Mouse (Mus musculus) NIH3T3 (cell line): Measurements from ENCODE around the gene Wfdc11.
"Not testable (repeated sequence)": the region's sequence is repeated elsewhere in the genome, so short reads cannot be mapped to it uniquely, and the experiment has no call there.

Source experiments
- DNase-seq: peaks from one replicate; pipeline ENCODE4 v3.0.0-alpha.2; 2012; ENCODE audit warnings: low read depth

Wfdc11 gene

DNA sequence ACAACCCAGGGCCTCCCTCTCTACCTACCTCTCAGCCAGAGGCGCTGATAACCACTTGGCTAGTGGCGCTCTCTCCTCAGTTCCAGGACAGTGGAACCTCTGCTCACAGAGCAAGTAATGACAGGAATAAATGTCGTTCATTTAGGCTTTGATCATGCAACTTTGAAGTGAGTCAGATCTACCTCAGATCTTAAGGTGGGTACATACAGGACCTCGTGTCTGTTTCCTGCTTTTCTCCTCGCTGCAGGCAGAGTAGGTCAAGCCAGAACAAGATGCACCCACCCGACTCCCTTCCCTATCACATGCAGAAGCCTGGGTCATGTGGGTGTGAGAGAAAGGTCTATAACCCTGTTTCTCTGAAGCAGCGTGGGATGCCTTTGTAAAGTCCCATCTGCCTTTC, at the start of gene Wfdc11:
Gene Wfdc11 (minus strand): TSS at position 101 of the 400 bp plus-strand sequence.
- DNase-seq = no peak

DNA sequence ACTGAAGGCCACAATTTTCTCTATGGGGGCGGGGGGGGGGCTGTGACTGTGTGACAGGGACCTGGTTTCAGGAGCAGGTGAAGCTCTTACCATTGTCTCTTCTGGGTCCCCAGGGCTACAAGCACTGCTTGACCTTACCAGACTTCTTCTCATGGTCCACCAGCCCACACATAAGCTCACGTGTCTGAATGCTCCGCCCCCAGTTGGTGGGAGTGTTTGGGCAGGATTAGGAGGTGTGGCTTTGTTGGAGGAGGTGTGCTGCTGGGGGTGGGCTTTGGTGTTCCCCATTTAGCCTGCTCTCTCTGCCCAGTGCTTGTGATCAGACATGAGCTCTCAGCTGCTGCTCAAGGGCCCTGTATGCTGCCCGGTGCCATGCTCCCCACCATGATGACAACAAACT, 49.4 kb upstream of the Wfdc11 start:
- no peak for DNase-seq

DNA sequence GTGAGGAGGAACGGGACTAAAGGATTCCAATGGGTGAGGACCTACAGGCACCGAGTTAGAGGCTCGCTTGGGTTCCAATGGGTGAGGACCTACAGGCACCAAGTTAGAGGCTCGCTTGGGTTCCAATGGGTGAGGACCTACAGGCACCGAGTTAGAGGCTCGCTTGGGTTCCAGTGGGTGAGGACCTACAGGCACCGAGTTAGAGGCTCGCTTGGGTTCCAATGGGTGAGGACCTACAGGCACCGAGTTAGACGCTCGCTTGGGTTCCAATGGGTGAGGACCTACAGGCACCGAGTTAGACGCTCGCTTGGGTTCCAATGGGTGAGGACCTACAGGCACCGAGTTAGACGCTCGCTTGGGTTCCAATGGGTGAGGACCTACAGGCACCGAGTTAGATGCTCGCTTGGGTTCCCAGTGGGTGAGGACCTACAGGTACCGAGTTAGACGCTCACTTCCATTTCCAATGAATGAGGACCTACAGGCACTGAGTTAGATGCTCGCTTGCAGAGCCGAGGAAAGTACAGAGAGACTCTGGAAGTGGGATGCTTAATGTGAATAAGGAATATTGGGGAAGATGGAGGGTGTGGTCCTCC, 42.4 kb upstream of the Wfdc11 start:
- DNase-seq = not testable (repeated sequence)

- no peak for DNase-seq
Observed at GRCm38 (mm10) chr2:164715005-164715404, 41.1 kb upstream of the Wfdc11 start, which contains the start of gene Spint5. TSS of gene Spint5 (plus strand) at chr2:164715305.

DNA sequence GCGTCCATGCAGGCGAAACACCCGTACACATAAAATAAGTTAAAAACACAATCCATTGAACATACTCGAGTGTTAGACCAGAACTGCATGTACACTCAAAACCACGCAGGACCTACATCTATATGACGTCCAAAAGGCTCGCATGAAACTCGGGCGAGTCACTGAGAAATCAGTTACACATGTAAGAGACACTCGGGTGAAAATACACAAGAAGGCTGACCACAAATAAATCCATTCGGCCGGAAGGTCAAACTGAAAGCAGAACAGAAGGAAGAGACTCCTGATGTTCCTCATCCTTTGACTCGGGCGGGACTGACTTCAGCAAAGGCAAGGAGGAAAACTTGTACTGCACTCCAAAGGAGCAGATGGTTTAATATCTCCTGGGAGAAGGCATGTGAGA, 32.1 kb upstream of the Wfdc11 start:
- DNase-seq = peak; percentile 57

- DNase-seq = no peak
Observed at GRCm38 (mm10) chr2:164705328-164705727, 31.4 kb upstream of the Wfdc11 start.

DNA sequence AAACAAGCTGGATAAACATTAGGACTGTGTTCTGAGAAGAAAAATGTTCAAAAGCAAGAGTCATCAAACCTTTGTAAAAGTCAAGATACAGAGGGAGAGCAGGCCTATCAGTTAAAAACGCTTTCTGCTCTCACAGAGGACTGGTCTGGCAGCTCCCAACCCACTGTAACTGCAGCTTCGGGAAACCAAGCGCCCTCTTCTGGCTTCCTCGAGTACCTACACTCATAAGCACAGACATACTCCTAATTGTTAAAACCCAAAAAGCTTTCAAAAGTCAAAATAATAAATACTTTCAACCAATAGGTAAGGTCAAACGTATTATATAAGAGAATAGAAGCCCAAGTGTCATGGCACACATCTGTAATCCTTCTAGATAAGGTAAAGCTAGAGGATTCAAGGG, 30.3 kb upstream of the Wfdc11 start:
- no peak for DNase-seq

DNA sequence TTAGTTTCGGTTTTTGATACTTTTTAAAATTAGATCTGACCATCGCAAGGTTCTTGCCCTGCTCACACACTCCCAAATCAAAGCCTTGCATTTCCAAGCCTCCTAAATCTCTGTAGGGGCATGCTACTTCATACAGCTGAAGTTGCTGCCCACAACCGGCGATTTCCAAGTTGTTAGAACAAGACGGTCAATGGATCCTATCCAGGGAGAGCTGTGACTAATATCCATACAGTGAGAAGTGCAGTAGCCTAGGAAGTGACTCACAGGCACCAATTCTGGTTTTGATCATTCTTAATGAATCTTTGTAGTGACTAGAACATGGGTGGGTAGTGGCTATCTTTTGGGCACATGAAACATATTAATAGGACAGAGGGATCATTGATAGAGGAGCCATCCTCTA, 27.9 kb upstream of the Wfdc11 start:
- DNase-seq = peak; percentile 85

- DNase-seq = no peak
Observed at GRCm38 (mm10) chr2:164700959-164701358, 27.1 kb upstream of the Wfdc11 start.

DNA sequence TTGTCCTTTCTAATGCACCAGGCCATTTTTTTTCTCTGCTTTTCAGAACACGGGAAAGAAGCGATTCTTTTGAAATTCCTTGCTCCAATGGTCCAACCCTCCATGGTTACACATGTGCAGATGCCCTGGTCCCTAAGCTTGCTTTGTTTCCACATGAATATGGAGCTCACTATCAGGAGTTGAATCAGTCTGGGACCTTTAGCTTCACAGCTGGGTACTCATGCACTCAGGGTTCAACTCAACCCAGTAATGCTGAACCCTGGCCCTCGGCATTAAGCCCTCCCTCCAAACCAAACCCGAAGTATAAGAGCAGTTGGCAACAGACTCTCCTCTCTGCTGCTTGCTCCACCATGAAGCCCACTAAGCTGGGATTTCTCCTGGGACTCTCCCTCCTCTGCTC, 24.3 kb upstream of the Wfdc11 start, which contains the start of gene Spint4:
Gene Spint4 (plus strand): TSS at position 301 of the 400 bp plus-strand sequence.
- DNase-seq = no peak

DNA sequence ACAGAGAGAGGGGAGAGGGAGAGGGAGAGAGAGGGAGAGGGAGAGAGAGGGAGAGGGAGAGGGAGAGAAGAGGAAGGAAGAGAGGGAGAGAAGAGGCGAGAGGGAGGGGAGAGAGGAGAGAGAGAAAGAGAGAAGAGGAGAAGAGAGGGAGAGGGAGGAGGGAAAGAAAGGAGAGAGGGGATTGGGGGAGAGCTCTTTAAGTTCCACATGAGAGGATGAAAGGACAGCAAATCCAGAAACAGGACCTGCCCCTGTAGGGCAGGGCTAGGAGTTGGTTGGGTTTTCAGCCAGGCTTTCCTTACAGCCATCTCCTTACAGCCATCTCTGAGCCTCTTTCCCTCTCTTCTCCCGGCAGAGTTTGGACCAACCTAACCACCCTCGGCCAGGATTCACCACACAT, 10.9 kb upstream of the Wfdc11 start, which contains the start of gene Wfdc13:
Gene Wfdc13 (plus strand): TSS at position 301 of the 400 bp plus-strand sequence.
- DNase-seq = no peak

GRCm38 (mm10) chr2:164679906-164680305, 6.0 kb upstream of the Wfdc11 start:
- no peak for DNase-seq

- peak; percentile 67 for DNase-seq
Observed at GRCm38 (mm10) chr2:164678848-164679625, 5.2 kb upstream of the Wfdc11 start.

DNA sequence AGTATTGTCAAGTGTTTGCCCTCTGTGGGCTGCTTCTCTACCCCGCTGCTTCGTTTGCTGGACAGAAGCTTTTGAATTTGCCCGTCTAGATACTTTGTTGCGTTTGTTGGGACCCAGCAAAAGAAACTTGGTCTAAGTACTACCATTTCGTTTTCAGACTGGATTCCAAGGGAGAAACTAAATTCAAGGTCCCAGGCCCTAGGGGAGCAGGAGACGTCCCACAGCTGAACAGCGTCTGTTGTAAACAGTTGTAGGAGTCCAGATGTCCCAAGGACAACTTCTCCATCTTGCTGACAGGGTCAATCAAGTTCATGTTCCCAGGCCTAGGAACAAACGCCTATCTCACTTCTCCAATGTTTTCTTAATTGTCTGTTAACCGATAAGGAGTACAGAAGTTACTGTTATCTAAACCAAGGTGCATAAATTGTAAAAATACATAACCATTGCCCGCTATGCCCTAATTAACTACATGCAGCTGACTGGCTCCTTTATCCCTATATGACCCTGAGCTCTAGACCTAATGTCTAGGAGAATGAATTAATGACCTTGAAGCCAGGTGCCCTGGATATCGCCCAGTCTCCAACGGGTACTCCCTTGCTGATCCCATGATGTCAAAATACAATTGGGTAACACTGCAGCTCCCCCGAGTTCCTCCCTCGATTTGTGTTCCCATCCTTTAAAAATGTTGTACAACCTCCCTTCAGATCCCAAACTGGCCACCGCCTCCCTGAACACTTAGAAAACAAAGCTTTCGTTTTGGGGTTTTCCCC, 3.2 kb upstream of the Wfdc11 start:
- DNase-seq = no peak

DNA sequence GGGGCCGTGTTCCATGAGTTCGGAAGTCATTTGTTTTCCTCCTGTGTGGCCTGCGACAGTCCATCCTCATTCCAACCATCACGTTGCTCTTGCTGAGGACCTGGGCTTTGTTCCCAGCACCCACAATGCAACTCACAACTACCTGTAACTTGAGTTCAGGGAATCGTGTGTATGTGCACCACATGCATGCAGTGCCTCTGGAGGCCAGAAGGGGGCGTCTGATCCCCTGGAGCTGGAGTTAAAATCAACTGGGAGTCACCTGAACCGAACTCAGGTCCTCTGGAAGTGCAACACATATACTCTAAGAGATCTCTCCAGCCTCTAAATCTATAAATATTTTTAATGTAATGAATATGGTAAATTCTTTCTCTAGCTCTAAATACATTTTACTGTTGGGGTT, 2.2 kb upstream of the Wfdc11 start:
- DNase-seq = no peak

DNA sequence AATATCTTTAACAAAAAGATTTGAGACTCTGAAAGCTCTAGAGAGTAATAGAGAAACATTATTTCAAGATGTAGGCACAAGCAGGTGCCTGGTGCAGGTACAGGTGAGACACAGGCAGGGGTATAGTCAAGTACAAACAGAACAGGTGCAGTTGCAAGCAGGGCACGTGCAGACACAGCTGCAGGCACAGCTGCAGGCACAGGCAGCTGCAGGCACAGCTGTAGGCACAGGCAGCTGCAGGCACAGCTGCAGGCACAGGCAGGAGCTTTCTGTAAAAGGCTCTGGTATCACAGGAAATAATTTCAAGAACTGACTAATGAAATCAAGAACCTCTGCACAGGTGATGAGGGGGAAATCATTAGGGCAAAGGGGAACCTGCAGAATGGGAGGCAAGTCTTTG, 2.9 kb downstream of the Wfdc11 start:
- no peak for DNase-seq

DNA sequence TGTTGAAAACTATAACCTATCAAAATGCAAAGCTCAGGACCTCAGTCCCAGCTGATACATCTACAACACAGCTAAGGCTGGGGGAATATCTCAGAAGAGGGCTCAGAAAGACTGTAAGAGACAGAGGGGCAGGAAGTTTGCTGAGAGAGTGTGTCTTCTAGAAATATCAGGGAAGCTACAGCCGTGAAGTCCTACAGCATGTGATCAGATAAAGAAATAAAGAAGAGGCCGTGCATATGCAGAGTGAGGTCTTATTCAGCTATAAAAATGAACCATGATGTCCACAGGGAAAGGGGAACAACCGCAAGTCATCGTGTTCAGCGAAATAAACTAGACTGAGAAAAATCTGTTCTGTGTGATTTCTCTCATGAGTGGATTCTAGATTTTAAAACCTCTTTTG, 3.6 kb downstream of the Wfdc11 start:
- no peak for DNase-seq

DNA sequence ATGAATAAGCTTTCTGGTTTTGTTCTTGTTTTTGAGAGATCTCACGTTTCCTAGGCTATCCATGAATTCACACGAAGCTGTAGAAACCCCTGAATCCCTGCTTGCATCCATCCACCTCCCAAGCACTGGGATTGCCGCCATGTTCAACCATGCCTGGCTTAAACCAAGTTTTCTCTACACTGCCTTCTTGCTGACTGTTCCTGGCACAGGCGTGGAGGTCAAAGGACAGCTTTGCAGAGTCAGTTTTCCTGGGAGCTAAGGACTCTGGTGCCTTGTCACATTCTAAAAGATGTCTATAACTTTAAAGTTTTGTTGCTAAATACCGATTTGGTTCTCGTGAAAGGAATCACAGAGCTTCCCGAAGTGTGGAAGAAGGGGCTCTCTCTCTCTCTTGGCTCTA, 9.0 kb downstream of the Wfdc11 start:
- no peak for DNase-seq

- no peak for DNase-seq
Observed at GRCm38 (mm10) chr2:164656483-164656882, 17.4 kb downstream of the Wfdc11 start, which contains the start of gene Wfdc9. TSS of gene Wfdc9 (minus strand) at chr2:164656583.

DNA sequence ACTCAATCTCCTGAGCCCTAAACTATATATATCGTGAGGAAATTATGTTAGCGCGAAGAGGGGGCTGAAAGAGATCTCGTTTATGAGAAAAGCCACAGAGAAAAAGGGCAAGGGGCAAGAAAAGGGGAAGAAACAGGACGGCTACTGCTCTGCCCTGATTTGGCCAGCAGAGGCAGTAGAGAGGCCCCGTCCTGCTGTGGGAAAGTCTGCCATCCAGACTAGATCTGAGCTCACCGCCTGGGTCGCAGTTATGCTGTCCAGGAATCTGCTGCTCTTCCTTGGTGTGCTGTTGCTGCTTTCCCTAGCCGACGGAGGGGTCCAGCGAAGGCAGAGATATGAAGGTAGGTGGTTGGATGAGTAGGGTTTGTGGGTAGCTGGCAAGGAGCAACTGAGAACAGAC, 18.0 kb downstream of the Wfdc11 start, which contains the start of gene Wfdc10:
Gene Wfdc10 (plus strand): TSS at position 189 of the 400 bp plus-strand sequence.
- DNase-seq = peak; percentile 31

DNA sequence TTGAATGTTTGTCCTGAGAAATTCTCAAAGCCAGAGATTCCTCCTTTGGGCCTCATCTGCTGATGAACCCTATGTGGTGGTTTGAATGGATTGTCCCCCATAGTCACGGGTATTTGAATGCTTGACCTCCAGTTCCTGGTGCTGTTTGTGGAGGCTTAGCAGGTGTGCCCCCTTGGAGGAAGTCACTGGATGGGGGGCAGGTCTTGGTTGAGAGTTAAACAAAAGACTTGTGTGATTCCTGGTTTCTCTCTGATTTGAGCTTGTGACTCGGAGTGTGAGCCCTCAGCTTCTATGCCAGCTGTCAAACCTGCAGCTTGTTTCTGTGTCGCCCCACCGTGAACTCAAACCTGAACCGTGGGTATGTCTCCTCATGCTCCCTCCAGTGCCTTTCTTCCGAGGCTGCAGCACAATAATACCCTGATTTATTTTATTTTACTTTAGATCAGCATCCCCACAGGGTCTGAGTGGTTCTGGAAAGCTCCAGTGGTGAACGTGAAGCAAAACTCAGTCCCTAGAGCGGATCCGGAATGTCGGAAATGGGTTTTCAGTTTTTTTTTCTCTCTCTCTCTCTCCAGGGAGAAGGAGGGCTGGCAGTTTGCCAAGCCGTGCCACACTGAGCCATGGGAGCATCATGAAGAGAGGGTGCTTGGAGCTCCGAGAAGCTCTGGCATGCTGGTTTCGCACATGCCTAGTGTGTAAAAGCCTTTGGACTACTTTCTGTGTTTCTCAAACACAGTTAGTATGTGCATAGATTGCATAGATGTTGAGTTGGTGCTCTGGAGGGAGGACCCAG, 31.8 kb downstream of the Wfdc11 start:
- no peak for DNase-seq

- DNase-seq = no peak
Observed at GRCm38 (mm10) chr2:164641129-164641528, 32.8 kb downstream of the Wfdc11 start.
